Mouse (Mus musculus) neural tube, embryonic 15.5 days (tissue): ENCODE data around the gene Kif6. TPM values are rescaled to one million over a fixed set of nuclear protein-coding genes. Genes with fewer than 3 reads are reported as not detected.

Source experiments
- ATAC-seq: fragments of 200-750 bp; cut with Nextera tagmentation; 2 replicates; pipeline ENCODE4 v1.8.0; 2017; ENCODE audit warnings: mild to moderate bottlenecking, moderate TSS enrichment, moderate library complexity; ENCODE audit not compliant: low FRiP score
- H3K27ac ChIP-seq: fragments of 300-500 bp; sonication (generic); replicated peaks from 2 replicates; pipeline ENCODE4 v1.5.1; 2015; ENCODE audit warnings: mild to moderate bottlenecking, inconsistent platforms
- H3K27me3 ChIP-seq: fragments of 300-500 bp; sonication (generic); replicated peaks from 2 replicates; pipeline ENCODE4 v1.6.1; 2015; ENCODE audit warnings: inconsistent platforms
- H3K36me3 ChIP-seq: fragments of 300-500 bp; sonication (generic); 2 replicates; pipeline ENCODE4 v1.6.1; 2015; ENCODE audit warnings: inconsistent platforms
- H3K4me1 ChIP-seq: fragments of 300-500 bp; sonication (generic); 2 replicates; pipeline ENCODE4 v1.6.1; 2015; ENCODE audit warnings: inconsistent platforms
- H3K4me2 ChIP-seq: fragments of 300-500 bp; sonication (generic); 2 replicates; pipeline ENCODE4 v1.6.1; 2015; ENCODE audit warnings: inconsistent platforms, mild to moderate bottlenecking, moderate library complexity
- H3K4me3 ChIP-seq: fragments of 300-500 bp; sonication (generic); replicated peaks from 2 replicates; pipeline ENCODE4 v1.5.1; 2015; ENCODE audit warnings: mild to moderate bottlenecking, inconsistent platforms
- H3K9ac ChIP-seq: fragments of 300-500 bp; sonication (generic); replicated peaks from 2 replicates; pipeline ENCODE4 v1.6.1; 2015; ENCODE audit warnings: mild to moderate bottlenecking, inconsistent platforms
- H3K9me3 ChIP-seq: fragments of 300-500 bp; sonication (generic); replicated peaks from 2 replicates; pipeline ENCODE4 v1.6.1; 2016; ENCODE audit warnings: inconsistent platforms
- WGBS: fragments of 180-500 bp; shearing (Covaris S2); methylation state at CpG from one replicate; pipeline ENCODE4 v1.1.7; 2015; ENCODE audit warnings: mixed read lengths; 5-methylcytosine and 5-hydroxymethylcytosine counted together
- polyA plus RNA-seq: library from polyadenylated mRNA; unstranded; fragments of >200 nt; fragmentation: Nextera tagmentation; extraction: Ambion mirVana; gene quantifications from 2 replicates; pipeline ENCODE4 v1.2.1, GENCODE M21; 2015

The Kif6 gene
- polyA plus RNA-seq, 1 experiment from 2014 or later, result 2.1 TPM

- no peaks in the 10 kb centered on the region for H3K27me3 ChIP-seq
- no peak overlapping the region for H3K4me2 ChIP-seq
- H3K27ac ChIP-seq, result peak overlapping the region; percentile 54
- no peaks in the 10 kb centered on the region for H3K9me3 ChIP-seq
- H3K9ac ChIP-seq, result no peak overlapping the region
- H3K4me1 ChIP-seq, result peaks cover 25% of the 10 kb centered on the region
- no peak overlapping the region for H3K4me3 ChIP-seq
- no peak for ATAC-seq
- WGBS, result 54% methylated on average over 8 of the region's 8 CpGs
- H3K36me3 ChIP-seq, result no peaks in the 10 kb centered on the region
Observed at GRCm38 (mm10) chr17:49866653-49867215, 251.8 kb downstream of the Kif6 start.

- Histone ChIP-seq H3K4me3 (no peak overlapping the region), H3K4me1 (peaks cover 25% of the 10 kb centered on the region), H3K9ac (0 out of 2 replicates have a peak overlapping the region, but pooled peaks have one; percentile 11), H3K4me2 (no peak overlapping the region), H3K9me3 (no peaks in the 10 kb centered on the region), H3K36me3 (no peaks in the 10 kb centered on the region), H3K27me3 (no peaks in the 10 kb centered on the region), H3K27ac (peak overlapping the region; percentile 54)
- WGBS, result 12% methylated on average over 13 of the region's 13 CpGs
- peak; percentile 39; the same call in 1 of the 2 replicates for ATAC-seq
Observed at GRCm38 (mm10) chr17:49867321-49868137, 252.6 kb downstream of the Kif6 start.

- no peak for ATAC-seq
- Histone ChIP-seq H3K4me1 (peaks cover 15% of the 10 kb centered on the region), H3K9ac (no peak overlapping the region), H3K36me3 (no peaks in the 10 kb centered on the region), H3K4me3 (no peak overlapping the region), H3K4me2 (no peak overlapping the region), H3K9me3 (no peaks in the 10 kb centered on the region), H3K27ac (no peak overlapping the region), H3K27me3 (no peaks in the 10 kb centered on the region)
- 78% methylated on average over 9 of the region's 9 CpGs for WGBS
Observed at GRCm38 (mm10) chr17:49869246-49869645, 254.3 kb downstream of the Kif6 start.

GRCm38 (mm10) chr17:49872305-49872704, 257.4 kb downstream of the Kif6 start:
- no peak overlapping the region for H3K4me3 ChIP-seq
- peaks cover 27% of the 10 kb centered on the region for H3K4me1 ChIP-seq
- H3K27ac ChIP-seq, result no peak overlapping the region
- no peak overlapping the region for H3K4me2 ChIP-seq
- no peak for ATAC-seq
- no peaks in the 10 kb centered on the region for H3K36me3 ChIP-seq
- H3K27me3 ChIP-seq, result no peaks in the 10 kb centered on the region
- H3K9ac ChIP-seq, result no peak overlapping the region
- H3K9me3 ChIP-seq, result no peaks in the 10 kb centered on the region
- WGBS, result 21% methylated on average over 2 of the region's 2 CpGs

GRCm38 (mm10) chr17:49874746-49875145, 259.8 kb downstream of the Kif6 start:
- H3K4me3 ChIP-seq, result no peak overlapping the region
- no peak for ATAC-seq
- peaks cover 22% of the 10 kb centered on the region for H3K4me1 ChIP-seq
- WGBS, result 58% methylated on average over 5 of the region's 5 CpGs
- H3K9ac ChIP-seq, result no peak overlapping the region
- no peaks in the 10 kb centered on the region for H3K36me3 ChIP-seq
- H3K27me3 ChIP-seq, result no peaks in the 10 kb centered on the region
- no peaks in the 10 kb centered on the region for H3K9me3 ChIP-seq
- H3K4me2 ChIP-seq, result no peak overlapping the region
- 0 out of 2 replicates have a peak overlapping the region, but pooled peaks have one; percentile 29 for H3K27ac ChIP-seq

GRCm38 (mm10) chr17:49875401-49875800, 260.5 kb downstream of the Kif6 start:
- ATAC-seq, result no peak
- no peak overlapping the region for H3K9ac ChIP-seq
- H3K27ac ChIP-seq, result peak overlapping the region; percentile 29; the same call in 1 of the 2 replicates
- peaks cover 22% of the 10 kb centered on the region for H3K4me1 ChIP-seq
- H3K36me3 ChIP-seq, result no peaks in the 10 kb centered on the region
- H3K27me3 ChIP-seq, result no peaks in the 10 kb centered on the region
- no peak overlapping the region for H3K4me3 ChIP-seq
- WGBS, result 43% methylated on average over 6 of the region's 6 CpGs
- no peak overlapping the region for H3K4me2 ChIP-seq
- H3K9me3 ChIP-seq, result no peaks in the 10 kb centered on the region

- no peak for ATAC-seq
- 49% methylated on average over 15 of the region's 15 CpGs for WGBS
- peaks cover 22% of the 10 kb centered on the region for H3K4me1 ChIP-seq
Observed at GRCm38 (mm10) chr17:49875939-49876651, 261.2 kb downstream of the Kif6 start.

GRCm38 (mm10) chr17:49880919-49881744, 266.2 kb downstream of the Kif6 start:
- WGBS, result 85% methylated on average over 5 of the region's 5 CpGs
- Histone ChIP-seq H3K4me2 (no peak overlapping the region), H3K9ac (no peak overlapping the region), H3K36me3 (no peaks in the 10 kb centered on the region), H3K9me3 (no peaks in the 10 kb centered on the region), H3K4me3 (no peak overlapping the region), H3K27me3 (no peaks in the 10 kb centered on the region), H3K4me1 (peaks cover 15% of the 10 kb centered on the region), H3K27ac (no peak overlapping the region)
- no peak for ATAC-seq

More at GRCm38 (mm10) chr17:49875939-49876651, 261.2 kb downstream of the Kif6 start:
- H3K9me3 ChIP-seq, result no peaks in the 10 kb centered on the region
- H3K9ac ChIP-seq, result no peak overlapping the region
- no peak overlapping the region for H3K4me2 ChIP-seq
- H3K36me3 ChIP-seq, result no peaks in the 10 kb centered on the region
- no peaks in the 10 kb centered on the region for H3K27me3 ChIP-seq
- H3K4me3 ChIP-seq, result no peak overlapping the region
- 0 out of 2 replicates have a peak overlapping the region, but pooled peaks have one; percentile 28 for H3K27ac ChIP-seq

- no peaks in the 10 kb centered on the region for H3K36me3 ChIP-seq
- no peak overlapping the region for H3K4me2 ChIP-seq
- no peak overlapping the region for H3K9ac ChIP-seq
- H3K27ac ChIP-seq, result no peak overlapping the region
- WGBS, result 79% methylated on average over 7 of the region's 7 CpGs
- H3K27me3 ChIP-seq, result no peaks in the 10 kb centered on the region
- no peak for ATAC-seq
- H3K4me3 ChIP-seq, result no peak overlapping the region
- H3K9me3 ChIP-seq, result no peaks in the 10 kb centered on the region
- H3K4me1 ChIP-seq, result peaks cover 13% of the 10 kb centered on the region
Observed at GRCm38 (mm10) chr17:49881796-49882195, 266.9 kb downstream of the Kif6 start.

GRCm38 (mm10) chr17:49883136-49883755, 268.3 kb downstream of the Kif6 start:
- Histone ChIP-seq H3K27ac (no peak overlapping the region), H3K4me1 (peaks cover 13% of the 10 kb centered on the region), H3K9ac (no peak overlapping the region), H3K9me3 (no peaks in the 10 kb centered on the region), H3K4me2 (no peak overlapping the region), H3K36me3 (no peaks in the 10 kb centered on the region), H3K27me3 (no peaks in the 10 kb centered on the region), H3K4me3 (no peak overlapping the region)
- 91% methylated on average over 8 of the region's 8 CpGs for WGBS
- no peak for ATAC-seq

GRCm38 (mm10) chr17:49885035-49885434, 270.1 kb downstream of the Kif6 start:
- 55% methylated on average over 11 of the region's 11 CpGs for WGBS
- no peaks in the 10 kb centered on the region for H3K27me3 ChIP-seq
- ATAC-seq, result no peak
- H3K36me3 ChIP-seq, result no peaks in the 10 kb centered on the region
- H3K4me1 ChIP-seq, result peaks cover 13% of the 10 kb centered on the region
- H3K4me2 ChIP-seq, result no peak overlapping the region
- no peak overlapping the region; the same call in 1 of the 2 replicates for H3K27ac ChIP-seq
- H3K9me3 ChIP-seq, result no peaks in the 10 kb centered on the region
- no peak overlapping the region for H3K4me3 ChIP-seq
- no peak overlapping the region for H3K9ac ChIP-seq
